Mouse (Mus musculus): ENCODE measurements at regions not wholly inside any gene's neighbourhood (a gene's known extent, or its start where the extent isn't known, plus 50 kb on each side); places are given as distances from the start of the nearest gene placed in this dataset.

- in situ Hi-C loops (cut with MboI, MseI): loop anchor here in 1 of 2 experiments (5.0 kb wide), 1 partner anchor 52 kb away; no protein-coding TSS in a partner anchor
Measured at GRCm38 (mm10) chr13:30600194-30600593, 55.0 kb upstream of the Uqcrfs1 start.

GRCm38 (mm10) chr13:30600625-30601407 lies 55.7 kb upstream of the Uqcrfs1 start:
- in situ Hi-C loops (cut with MboI, MseI): loop anchor here in 1 of 2 experiments (5.0 kb wide), 1 partner anchor 51 kb away; no protein-coding TSS in a partner anchor

GRCm38 (mm10) chr13:30603936-30604335 lies 55.9 kb upstream of the Dusp22 start:
- in situ Hi-C loops (cut with MboI, MseI): loop anchor here in 1 of 2 experiments (5.0 kb wide), 1 partner anchor 48 kb away; no protein-coding TSS in a partner anchor

- in situ Hi-C loops (cut with MboI, MseI): no loop called here
Measured at GRCm38 (mm10) chr13:30607343-30607742, 52.5 kb upstream of the Dusp22 start.

GRCm38 (mm10) chr13:30607881-30608280 lies 51.9 kb upstream of the Dusp22 start:
- in situ Hi-C loops (cut with MboI, MseI): no loop called here

- in situ Hi-C loops (cut with MboI, MseI): no loop called here
Measured at GRCm38 (mm10) chr13:30609784-30610183, 50.0 kb upstream of the Dusp22 start.
